Mouse (Mus musculus) hindbrain, postnatal 0 days (tissue): ENCODE measurements around the gene Myof. TPM values are rescaled to one million over a fixed set of nuclear protein-coding genes. Genes with fewer than 3 reads are reported as not detected.

Source experiments
- ATAC-seq: fragments of 200-750 bp; cut with Nextera tagmentation; 2 replicates; pipeline ENCODE4 v1.8.0; 2017; ENCODE audit warnings: mild to moderate bottlenecking, moderate TSS enrichment, moderate library complexity
- DNase-seq: peaks from one replicate; pipeline ENCODE4 v3.0.0-alpha.2; 2015; ENCODE audit warnings: low spot score
- H3K27ac ChIP-seq: fragments of 300-500 bp; sonication (generic); 2 replicates; pipeline ENCODE4 v1.5.1; 2014; ENCODE audit warnings: mild to moderate bottlenecking
- H3K27me3 ChIP-seq: fragments of 300-500 bp; sonication (generic); 2 replicates; pipeline ENCODE4 v1.6.1; 2014; ENCODE audit warnings: low read length, mixed read lengths; ENCODE audit not compliant: insufficient read depth
- H3K36me3 ChIP-seq: fragments of 300-500 bp; sonication (generic); 2 replicates; pipeline ENCODE4 v1.6.1; 2014; ENCODE audit warnings: low read length, mixed read lengths; ENCODE audit not compliant: insufficient read depth
- H3K4me1 ChIP-seq: fragments of 300-500 bp; sonication (generic); 2 replicates; pipeline ENCODE4 v1.6.1; 2014; ENCODE audit warnings: antibody characterized with exemption, low read length, mixed read lengths; ENCODE audit not compliant: insufficient read depth
- H3K4me2 ChIP-seq: fragments of 300-500 bp; sonication (generic); 2 replicates; pipeline ENCODE4 v1.6.1; 2014; ENCODE audit warnings: low read depth, mild to moderate bottlenecking, low read length, moderate library complexity, mixed read lengths
- H3K4me3 ChIP-seq: fragments of 300-500 bp; sonication (generic); 2 replicates; pipeline ENCODE4 v1.5.1; 2014; ENCODE audit warnings: low read length
- H3K9ac ChIP-seq: fragments of 300-500 bp; sonication (generic); replicated peaks from 2 replicates; pipeline ENCODE4 v1.6.1; 2014; ENCODE audit warnings: mild to moderate bottlenecking, low read length, moderate library complexity, mixed read lengths
- H3K9me3 ChIP-seq: fragments of 300-500 bp; sonication (generic); 2 replicates; pipeline ENCODE4 v1.6.1; 2016; ENCODE audit warnings: low read length, mixed read lengths
- CTCF ChIP-seq: IDR thresholded peaks from 2 replicates; pipeline ENCODE4 v1.5.1; 2016; ENCODE audit warnings: antibody characterized with exemption, control low read depth, low read depth
- WGBS: fragments of 180-500 bp; shearing (Covaris S2); extraction: QIAGEN DNeasy Blood & Tissue Kit; methylation state at CpG from one replicate; pipeline ENCODE4 v1.1.7; 2014; 5-methylcytosine and 5-hydroxymethylcytosine counted together
- polyA plus RNA-seq: library from polyadenylated mRNA; unstranded; fragments of >200 nt; fragmentation: Nextera tagmentation; extraction: Ambion mirVana; gene quantifications from 2 replicates; pipeline ENCODE4 v1.2.1, GENCODE M21; 2015
- total RNA-seq: library from RNA; depleted of rRNA; stranded (reverse); fragments of >200 nt; gene quantifications from 2 replicates; pipeline ENCODE4 v1.2.3, GENCODE M21; 2014; rRNA removed

Myof gene
- total and polyA plus RNA-seq, 2 experiments from 2014 or later: 1.4 to 3.7 TPM

DNA sequence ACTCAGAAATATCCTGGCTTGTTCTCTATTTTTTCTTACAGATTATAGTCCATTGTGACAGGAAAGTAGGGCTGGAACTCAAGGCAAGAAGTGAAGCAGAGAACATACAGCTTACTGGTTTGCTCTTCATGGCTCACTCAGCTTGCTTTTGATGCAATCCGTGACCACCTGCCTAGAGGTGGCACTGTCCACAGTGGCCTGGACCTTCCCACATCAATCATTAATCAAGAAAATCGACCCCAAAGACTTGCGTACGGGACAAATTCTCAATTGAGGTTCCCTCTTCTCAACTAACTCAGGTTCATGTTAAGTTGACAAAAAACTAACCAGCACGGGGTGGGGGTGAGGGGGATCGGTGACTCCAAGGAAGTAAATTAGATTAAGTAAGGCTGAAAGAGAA lies 176.4 kb downstream of the Myof start:
- TF ChIP-seq CTCF: no peak
- no peaks in the 10 kb centered on the region for H3K9me3 ChIP-seq
- no peak overlapping the region for H3K4me3 ChIP-seq
- 85% methylated on average over 6 of the region's 6 CpGs for WGBS
- H3K4me2 ChIP-seq: no peak overlapping the region
- H3K9ac ChIP-seq: no peak overlapping the region
- ATAC-seq: no peak
- H3K27me3 ChIP-seq: no peaks in the 10 kb centered on the region
- H3K36me3 ChIP-seq: no peaks in the 10 kb centered on the region
- DNase-seq: no peak
- no peak overlapping the region for H3K27ac ChIP-seq
- no peaks in the 10 kb centered on the region for H3K4me1 ChIP-seq

DNA sequence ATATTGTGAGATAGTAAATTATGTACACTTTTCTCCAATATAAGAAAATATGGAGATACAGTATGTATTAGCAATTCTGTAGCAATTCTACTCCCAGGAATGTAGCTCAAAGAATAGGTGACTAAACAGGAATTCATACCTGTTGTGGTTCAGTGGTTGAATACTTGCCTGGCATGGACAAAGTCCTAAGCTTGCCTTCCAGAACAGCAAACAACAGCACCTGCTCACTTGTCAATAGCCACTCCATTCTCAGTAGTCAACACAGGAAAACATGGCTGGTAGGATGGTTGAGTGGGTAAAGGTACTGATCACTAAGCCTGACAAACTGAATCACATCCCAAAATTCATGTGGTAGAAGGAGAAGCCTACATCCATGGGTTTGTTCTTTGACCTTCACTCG lies 182.2 kb downstream of the Myof start:
- H3K27me3 ChIP-seq: no peaks in the 10 kb centered on the region
- H3K4me2 ChIP-seq: no peak overlapping the region
- H3K4me3 ChIP-seq: no peak overlapping the region
- H3K9me3 ChIP-seq: no peaks in the 10 kb centered on the region
- ATAC-seq: no peak
- H3K9ac ChIP-seq: no peak overlapping the region
- no peak overlapping the region for H3K27ac ChIP-seq
- 88% methylated on average over 1 of the region's 1 CpGs for WGBS
- DNase-seq: no peak
- no peaks in the 10 kb centered on the region for H3K4me1 ChIP-seq
- H3K36me3 ChIP-seq: no peaks in the 10 kb centered on the region
- TF ChIP-seq CTCF: no peak

DNA sequence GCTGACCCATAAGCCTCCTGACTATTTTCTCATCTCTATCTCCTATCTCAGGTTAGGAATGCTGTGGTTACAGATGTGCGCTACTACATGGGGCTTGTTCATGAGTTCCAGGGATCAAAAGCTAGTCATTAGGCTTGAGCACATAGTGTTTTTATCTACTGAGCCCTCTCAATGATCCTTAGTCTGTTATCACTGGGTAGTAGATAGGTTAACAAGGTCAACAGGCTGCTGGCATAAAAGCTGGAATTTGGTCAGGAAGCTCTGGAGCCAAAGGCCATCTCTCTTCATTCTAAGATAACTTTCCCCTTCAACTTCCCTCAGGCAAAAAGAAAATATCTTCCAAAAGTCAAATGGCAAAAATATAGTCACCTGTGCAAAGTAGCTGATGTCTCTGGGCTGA lies 183.1 kb downstream of the Myof start:
- ATAC-seq: no peak
- no peak for DNase-seq
- TF ChIP-seq CTCF: no peak
- Histone ChIP-seq H3K36me3 (no peaks in the 10 kb centered on the region), H3K9me3 (no peaks in the 10 kb centered on the region), H3K27me3 (no peaks in the 10 kb centered on the region), H3K4me3 (no peak overlapping the region), H3K4me1 (no peaks in the 10 kb centered on the region), H3K9ac (no peak overlapping the region), H3K4me2 (no peak overlapping the region), H3K27ac (no peak overlapping the region)
- WGBS: 98% methylated on average over 1 of the region's 1 CpGs

DNA sequence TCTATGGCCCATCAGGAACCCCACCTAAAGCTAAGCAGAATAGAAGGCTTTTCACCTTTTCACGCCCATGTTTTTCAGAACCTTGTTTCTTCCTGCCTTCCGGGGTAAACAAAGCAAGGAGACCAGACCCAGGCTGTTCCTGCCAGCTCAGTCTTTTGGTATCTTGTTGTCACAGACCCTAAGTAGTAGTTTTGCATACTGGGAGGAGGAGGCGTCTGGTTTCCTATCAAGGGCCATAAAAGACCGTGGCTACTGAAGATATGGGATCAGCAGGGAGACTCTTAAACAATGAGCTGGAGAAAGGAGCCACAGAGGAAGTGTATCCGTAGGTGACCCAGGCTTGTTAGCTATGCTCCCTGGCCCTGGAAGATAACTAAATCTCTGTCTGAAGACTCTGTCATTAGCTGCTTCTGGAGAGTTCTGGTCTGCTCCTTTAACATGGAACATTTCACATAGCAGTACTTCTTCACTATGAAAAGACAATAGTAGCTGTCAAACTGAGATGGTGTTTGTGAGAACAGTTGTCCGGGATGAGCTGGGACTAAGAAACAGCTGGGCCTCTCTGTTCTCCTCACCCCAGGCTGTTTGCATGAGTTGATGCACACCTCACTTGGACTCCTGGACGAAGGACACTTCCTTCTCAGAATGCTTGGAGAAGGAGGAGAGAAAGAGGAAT lies 184.8 kb downstream of the Myof start:
- Histone ChIP-seq H3K9me3 (no peaks in the 10 kb centered on the region), H3K27me3 (no peaks in the 10 kb centered on the region), H3K9ac (no peak overlapping the region), H3K4me2 (no peak overlapping the region), H3K4me1 (no peaks in the 10 kb centered on the region), H3K27ac (no peak overlapping the region), H3K4me3 (no peak overlapping the region), H3K36me3 (no peaks in the 10 kb centered on the region)
- DNase-seq (no peak), ATAC-seq (no peak)
- TF ChIP-seq CTCF: no peak
- WGBS: 42% methylated on average over 7 of the region's 7 CpGs

DNA sequence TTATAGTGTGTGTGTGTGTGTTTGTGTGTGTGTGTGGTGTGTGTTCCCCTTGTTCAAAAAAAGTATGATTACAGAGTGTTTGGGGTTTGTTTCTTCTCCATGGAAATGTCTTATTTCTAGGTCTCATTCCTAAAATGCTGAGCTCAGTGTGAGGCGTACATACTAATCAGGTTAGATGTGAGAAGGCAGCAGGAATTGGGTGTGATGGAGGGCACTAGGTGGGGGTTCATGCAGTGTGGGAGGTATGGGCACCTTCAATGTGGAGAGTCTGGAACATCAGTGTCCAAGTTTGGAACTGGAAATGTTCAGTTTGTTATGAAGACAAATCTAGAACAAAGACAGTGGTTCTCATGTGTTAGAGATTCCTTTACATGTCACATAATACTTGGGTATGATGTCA lies 191.3 kb downstream of the Myof start:
- Histone ChIP-seq H3K4me3 (no peak overlapping the region), H3K4me2 (no peak overlapping the region), H3K36me3 (no peaks in the 10 kb centered on the region), H3K9me3 (no peaks in the 10 kb centered on the region), H3K9ac (no peak overlapping the region), H3K27me3 (no peaks in the 10 kb centered on the region), H3K27ac (no peak overlapping the region), H3K4me1 (no peaks in the 10 kb centered on the region)
- ATAC-seq (no peak), DNase-seq (no peak)
- 82% methylated on average over 1 of the region's 1 CpGs for WGBS
- TF ChIP-seq CTCF: no peak

DNA sequence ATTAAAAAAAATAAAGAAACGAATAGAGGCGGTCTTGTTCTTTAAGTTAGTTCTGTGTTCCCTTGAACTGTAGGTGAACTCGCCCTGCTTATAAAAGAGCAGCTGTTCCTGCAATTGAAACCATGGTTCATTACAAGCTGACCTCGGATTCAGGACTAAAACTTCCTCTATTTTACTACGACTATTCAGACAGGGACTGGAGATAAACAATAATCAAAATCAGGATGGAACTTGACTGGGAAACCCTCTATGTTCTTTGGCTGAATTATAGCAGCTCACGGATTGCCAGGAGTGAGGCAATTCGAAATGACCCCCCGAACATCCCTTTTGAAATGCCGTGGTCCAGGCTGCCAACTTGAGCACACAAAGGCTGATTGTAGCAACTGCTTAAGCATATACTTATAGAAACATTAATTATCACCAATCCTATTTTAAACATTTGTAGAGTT lies 191.8 kb downstream of the Myof start:
- ATAC-seq: no peak
- 52% methylated on average over 9 of the region's 9 CpGs for WGBS
- Histone ChIP-seq H3K36me3 (no peaks in the 10 kb centered on the region), H3K4me3 (no peak overlapping the region), H3K4me1 (no peaks in the 10 kb centered on the region), H3K4me2 (no peak overlapping the region), H3K9me3 (no peaks in the 10 kb centered on the region), H3K9ac (no peak overlapping the region), H3K27ac (no peak overlapping the region), H3K27me3 (no peaks in the 10 kb centered on the region)
- no peak for DNase-seq
- TF ChIP-seq CTCF: no peak

Other genes with a start within 250 kb of the Myof start
- gene Cep55, start 11.4 kb upstream of the Myof start, total RNA-seq: 2.3 and 6.6 TPM in 2 replicates
- gene Cep55, start 11.4 kb upstream of the Myof start, polyA plus RNA-seq: 2.5 and 3.8 TPM in 2 replicates
- gene Ffar4, start 53.5 kb upstream of the Myof start, total RNA-seq: 0.11 TPM in 1 of 2 replicates, not detected in the other
- 0.24 and 0.29 TPM in 2 replicates for gene Ffar4, start 53.5 kb upstream of the Myof start, polyA plus RNA-seq
- gene Rbp4, start 81.7 kb upstream of the Myof start, total RNA-seq: 2.0 and 5.1 TPM in 2 replicates
- gene Rbp4, start 81.7 kb upstream of the Myof start, polyA plus RNA-seq: 20.3 and 21.3 TPM in 2 replicates
- not detected in 2 replicates for gene Pde6c, start 89.2 kb upstream of the Myof start, total RNA-seq
- gene Pde6c, start 89.2 kb upstream of the Myof start, polyA plus RNA-seq: 0.46 and 0.48 TPM in 2 replicates
- gene Fra10ac1, start 180.6 kb upstream of the Myof start, total RNA-seq: 2.7 and 3.4 TPM in 2 replicates
- gene Fra10ac1, start 180.6 kb upstream of the Myof start, polyA plus RNA-seq: 30.9 and 32.3 TPM in 2 replicates
- gene Lgi1, start 221.0 kb upstream of the Myof start, total RNA-seq: 15.5 and 16.5 TPM in 2 replicates
- 20.3 and 20.6 TPM in 2 replicates for gene Lgi1, start 221.0 kb upstream of the Myof start, polyA plus RNA-seq